Comparison of ENCODE assay signal across 9 mouse cellular contexts in the genomic region with DNA sequence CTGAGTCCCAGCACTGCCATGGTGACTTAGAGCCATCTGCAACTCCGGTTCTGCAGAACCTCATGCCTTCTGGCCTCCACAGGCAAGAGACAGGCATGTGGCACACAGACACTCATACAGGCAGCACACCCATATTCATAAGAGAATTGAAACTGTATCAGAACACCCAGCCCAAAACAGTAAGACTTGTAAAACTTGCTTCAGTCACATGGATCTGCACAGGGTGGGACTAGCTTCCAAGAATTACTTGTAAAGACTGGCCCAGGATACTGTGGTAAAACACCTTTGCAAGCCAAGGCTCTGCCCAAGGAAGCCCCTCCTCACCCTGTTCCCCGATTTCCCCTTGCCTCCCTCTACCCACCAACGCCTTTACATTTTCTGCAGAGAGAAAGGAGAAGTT.
DNase-seq lines count a peak whose midpoint lies in the region; ATAC-seq and TF ChIP-seq lines count a peak whose summit lies in the region.
"Had no signal": no experiment of that assay in that cellular context is flagged by ENCODE, and none has a peak within 500 bp of the region (broad histone marks: within the 10 kb centered on the region; RNA-seq: fewer than 3 reads in every experiment).

No protein-coding gene starts in this region.

- no peak for DNase-seq in forebrain, embryonic 10.5 days (ENCODE audit: extremely low spot score, low spot score)
- DNase-seq in ES-E14 (ENCODE audit: low read depth, low spot score), result no peak
- DNase-seq in cerebellum, postnatal 4 days (ENCODE audit: low spot score in 2 of 2), result no peak
- DNase-seq in cerebellum, adult 9-10 months, result no peak

- no peak overlapping the region for H3K9ac ChIP-seq in forebrain, embryonic 13.5 days
- H3K9ac ChIP-seq in intestine, embryonic 16.5 days (ENCODE audit: low read depth, low read length), result no peak overlapping the region
- no peak overlapping the region for H3K9ac ChIP-seq in intestine, embryonic 15.5 days
- H3K9ac ChIP-seq in ES-E14 (ENCODE audit: insufficient read depth, low read depth, low read length, poor library complexity, severe bottlenecking), result no peak overlapping the region
- H3K9ac ChIP-seq in limb, embryonic 15.5 days, result no peak overlapping the region
- H3K9ac ChIP-seq: liver, embryonic 14.5 days had no signal

- peak overlapping the region; percentile 25; the same call in 1 of the 2 replicates for H3K27ac ChIP-seq in forebrain, embryonic 13.5 days
- H3K27ac ChIP-seq in forebrain, embryonic 10.5 days, result no peak overlapping the region
- H3K27ac ChIP-seq in intestine, embryonic 16.5 days (ENCODE audit: low read length), result no peak overlapping the region
- no peak overlapping the region for H3K27ac ChIP-seq in intestine, embryonic 15.5 days
- H3K27ac ChIP-seq in ES-E14 (ENCODE audit: insufficient read depth, low read depth, low read length, poor library complexity, severe bottlenecking), result peak overlapping the region; percentile 24; the same call in 1 of the 2 replicates
- peak overlapping the region; percentile 84 for H3K27ac ChIP-seq in limb, embryonic 15.5 days
- H3K27ac ChIP-seq: liver, embryonic 14.5 days had no signal

- WGBS in forebrain, embryonic 13.5 days, result 82% methylated on average over 3 of the region's 3 CpGs
- WGBS in forebrain, embryonic 10.5 days, result 85% methylated on average over 3 of the region's 3 CpGs
- 84% methylated on average over 3 of the region's 3 CpGs for WGBS in intestine, embryonic 16.5 days
- WGBS in intestine, embryonic 15.5 days, result 79% methylated on average over 3 of the region's 3 CpGs
- WGBS in limb, embryonic 15.5 days, result 59% methylated on average over 3 of the region's 3 CpGs

- 0 out of 2 replicates have a peak, but pooled peaks cover 4% of the 10 kb centered on the region for H3K4me1 ChIP-seq in forebrain, embryonic 13.5 days
- peaks cover 2% of the 10 kb centered on the region for H3K4me1 ChIP-seq in forebrain, embryonic 10.5 days
- H3K4me1 ChIP-seq in intestine, embryonic 16.5 days (ENCODE audit: control insufficient read depth, insufficient read depth, low read length), result no peaks in the 10 kb centered on the region
- 0 out of 2 replicates have a peak, but pooled peaks cover 3% of the 10 kb centered on the region for H3K4me1 ChIP-seq in intestine, embryonic 15.5 days (replicated peaks)
- H3K4me1 ChIP-seq in ES-E14 (ENCODE audit: control insufficient read depth in 2 of 2, insufficient read depth in 2 of 2, low read length in 2 of 2, poor library complexity in 1 of 2), result peaks cover 4 to 34% of the 10 kb centered on the region in 2 experiments; a peak in 3 of 4 replicates
- peaks cover 16% of the 10 kb centered on the region; the same call in 1 of the 2 replicates for H3K4me1 ChIP-seq in limb, embryonic 15.5 days

- H3K36me3 ChIP-seq in forebrain, embryonic 13.5 days (ENCODE audit: poor library complexity, severe bottlenecking), result peaks cover 92% of the 10 kb centered on the region
- peaks cover 98% of the 10 kb centered on the region for H3K36me3 ChIP-seq in forebrain, embryonic 10.5 days (replicated peaks)
- H3K36me3 ChIP-seq in intestine, embryonic 16.5 days (ENCODE audit: control insufficient read depth, insufficient read depth, low read length), result peaks cover 23% of the 10 kb centered on the region
- peaks cover 52% of the 10 kb centered on the region for H3K36me3 ChIP-seq in intestine, embryonic 15.5 days
- H3K36me3 ChIP-seq in ES-E14 (ENCODE audit: control insufficient read depth, insufficient read depth, low read length, poor library complexity, severe bottlenecking), result peaks cover 73% of the 10 kb centered on the region
- peaks cover 89% of the 10 kb centered on the region for H3K36me3 ChIP-seq in limb, embryonic 15.5 days

- no peaks in the 10 kb centered on the region for H3K27me3 ChIP-seq in forebrain, embryonic 13.5 days
- no peaks in the 10 kb centered on the region for H3K27me3 ChIP-seq in forebrain, embryonic 10.5 days (ENCODE audit: poor library complexity, severe bottlenecking)
- no peaks in the 10 kb centered on the region for H3K27me3 ChIP-seq in intestine, embryonic 16.5 days (replicated peaks; ENCODE audit: control insufficient read depth, insufficient read depth, low read length)
- no peaks in the 10 kb centered on the region for H3K27me3 ChIP-seq in intestine, embryonic 15.5 days (replicated peaks)
- no peaks in the 10 kb centered on the region for H3K27me3 ChIP-seq in limb, embryonic 15.5 days

- ATAC-seq in forebrain, embryonic 13.5 days, result no peak
- ATAC-seq in intestine, embryonic 16.5 days, result peak; percentile 19; the same call in 1 of the 2 replicates
- ATAC-seq in intestine, embryonic 15.5 days, result no peak
- peak; percentile 30; the same call in 1 of the 2 replicates for ATAC-seq in limb, embryonic 15.5 days (ENCODE audit: insufficient number of reproducible peaks, low FRiP score, low TSS enrichment, low read depth)

- in situ Hi-C loops in ES-E14 (cut with MboI; ENCODE audit: low sequenced_read_pairs in 2 of 2, unreplicated experiment in 2 of 2), result loop anchor here in 1 of 2 experiments (10.0 kb wide), 1 partner anchor 85 kb away; no protein-coding TSS in a partner anchor

- no peaks in the 10 kb centered on the region for H3K9me3 ChIP-seq in forebrain, embryonic 13.5 days (replicated peaks)
- no peaks in the 10 kb centered on the region for H3K9me3 ChIP-seq in forebrain, embryonic 10.5 days
- no peaks in the 10 kb centered on the region for H3K9me3 ChIP-seq in intestine, embryonic 16.5 days (ENCODE audit: control insufficient read depth, low read length)
- no peaks in the 10 kb centered on the region for H3K9me3 ChIP-seq in intestine, embryonic 15.5 days
- H3K9me3 ChIP-seq in ES-E14 (ENCODE audit: control insufficient read depth, insufficient read depth, low read depth, low read length), result no peaks in the 10 kb centered on the region
- no peaks in the 10 kb centered on the region for H3K9me3 ChIP-seq in limb, embryonic 15.5 days

- H3K4me2 ChIP-seq in forebrain, embryonic 13.5 days, result no peak overlapping the region
- no peak overlapping the region for H3K4me2 ChIP-seq in intestine, embryonic 16.5 days (ENCODE audit: low read depth, low read length)
- no peak overlapping the region for H3K4me2 ChIP-seq in intestine, embryonic 15.5 days (replicated peaks)
- no peak overlapping the region for H3K4me2 ChIP-seq in limb, embryonic 15.5 days

- H3K4me3 ChIP-seq in forebrain, embryonic 13.5 days, result no peak overlapping the region
- H3K4me3 ChIP-seq in forebrain, embryonic 10.5 days, result no peak overlapping the region
- H3K4me3 ChIP-seq in intestine, embryonic 16.5 days (ENCODE audit: low read length), result no peak overlapping the region
- H3K4me3 ChIP-seq in intestine, embryonic 15.5 days (replicated peaks), result no peak overlapping the region
- H3K4me3 ChIP-seq in ES-E14 (ENCODE audit: insufficient read depth in 1 of 2, low read depth in 1 of 2, low read length in 2 of 2, poor library complexity in 1 of 2, severe bottlenecking in 1 of 2), result no peak overlapping the region
- no peak overlapping the region for H3K4me3 ChIP-seq in limb, embryonic 15.5 days

TF ChIP-seq in ES-E14, 5 proteins besides CTCF, POLR2A, EP300 and RAD21:
- TF ChIP-seq MAFK (IDR thresholded peaks at IDR 0.05; ENCODE audit: insufficient read depth, low read depth, low read length) (no peak), ZNF384 (IDR thresholded peaks at IDR 0.05; ENCODE audit: low read depth, low read length) (no peak), ZC3H11A (IDR thresholded peaks at IDR 0.05; ENCODE audit: borderline replicate concordance, low read depth, low read length) (no peak), HCFC1 (IDR thresholded peaks at IDR 0.05; ENCODE audit: borderline replicate concordance, insufficient read depth, low read length) (no peak), CHD2 (IDR thresholded peaks at IDR 0.05; ENCODE audit: low read depth, low read length) (no peak)

Comparison
In these comparisons a context has a peak if more than half of its experiments do, and no peak if none do; other contexts are left out.
1. ATAC-seq: peak in intestine, embryonic 16.5 days (single experiment) and limb, embryonic 15.5 days (single experiment); none in forebrain, embryonic 13.5 days (single experiment) and intestine, embryonic 15.5 days (single experiment).
2. H3K27ac ChIP-seq: peak in forebrain, embryonic 13.5 days (single experiment), ES-E14 (single experiment) and limb, embryonic 15.5 days (single experiment); none in forebrain, embryonic 10.5 days (single experiment), intestine, embryonic 16.5 days (single experiment) and intestine, embryonic 15.5 days (single experiment).